Mouse (Mus musculus) embryonic facial prominence, embryonic 14.5 days (tissue): ENCODE measurements around the gene Gm20518. TPM values are rescaled to one million over a fixed set of nuclear protein-coding genes. Genes with fewer than 3 reads are reported as not detected.
A peak's percentile ranks its signal among the peaks of the same experiment; 100 is the strongest.

Experiments
- ATAC-seq: fragments of 200-750 bp; cut with Nextera tagmentation; 2 replicates; pipeline ENCODE4 v1.8.0; 2017; ENCODE audit warnings: low read depth, moderate number of reproducible peaks, moderate TSS enrichment
- DNase-seq: peaks from one replicate; pipeline ENCODE4 v3.0.0-alpha.2; 2015; ENCODE audit warnings: low spot score
- H3K27ac ChIP-seq: fragments of 300-500 bp; sonication (generic); replicated peaks from 2 replicates; pipeline ENCODE4 v1.5.1; 2014; ENCODE audit warnings: low read depth, mild to moderate bottlenecking, low read length, moderate library complexity
- H3K27me3 ChIP-seq: fragments of 300-500 bp; sonication (generic); replicated peaks from 2 replicates; pipeline ENCODE4 v1.6.1; 2014; ENCODE audit warnings: low read length; ENCODE audit not compliant: control insufficient read depth, insufficient read depth
- H3K36me3 ChIP-seq: fragments of 300-500 bp; sonication (generic); 2 replicates; pipeline ENCODE4 v1.6.1; 2014; ENCODE audit warnings: low read length, mixed read lengths; ENCODE audit not compliant: control insufficient read depth, insufficient read depth
- H3K4me1 ChIP-seq: fragments of 300-500 bp; sonication (generic); 2 replicates; pipeline ENCODE4 v1.6.1; 2014; ENCODE audit warnings: antibody characterized with exemption, low read length; ENCODE audit not compliant: control insufficient read depth, insufficient read depth
- H3K4me2 ChIP-seq: fragments of 300-500 bp; sonication (generic); 2 replicates; pipeline ENCODE4 v1.6.1; 2014; ENCODE audit warnings: low read depth, mild to moderate bottlenecking, low read length, moderate library complexity, mixed read lengths
- H3K4me3 ChIP-seq: fragments of 300-500 bp; sonication (generic); 2 replicates; pipeline ENCODE4 v1.5.1; 2014; ENCODE audit warnings: low read depth, mild to moderate bottlenecking, low read length
- H3K9ac ChIP-seq: fragments of 300-500 bp; sonication (generic); 2 replicates; pipeline ENCODE4 v1.6.1; 2014; ENCODE audit warnings: low read depth, mild to moderate bottlenecking, low read length, moderate library complexity, mixed read lengths
- H3K9me3 ChIP-seq: fragments of 300-500 bp; sonication (generic); 2 replicates; pipeline ENCODE4 v1.6.1; 2016; ENCODE audit warnings: low read length; ENCODE audit not compliant: control insufficient read depth
- whole genome bisulfite sequencing: fragments of 180-500 bp; shearing (Covaris S2); extraction: QIAGEN DNeasy Blood & Tissue Kit; methylation state at CpG from one replicate; pipeline ENCODE4 v1.1.7; 2014; 5-methylcytosine and 5-hydroxymethylcytosine counted together
- polyA plus RNA-seq: library from polyadenylated mRNA; unstranded; fragments of >200 nt; fragmentation: Nextera tagmentation; extraction: Ambion mirVana; gene quantifications from 2 replicates; pipeline ENCODE4 v1.2.1, GENCODE M21; 2014

Gm20518 gene
- 0.12 and 0.19 TPM in 2 replicates for polyA plus RNA-seq

GRCm38 (mm10) chr16:17891567-17891959 is at the start of gene Gm20518:
Gm20518 (minus strand) TSS chr16:17891671.
- Histone ChIP-seq H3K4me2 (peak within 1 kb of the TSS; percentile 65), H3K36me3 (no peaks in the 10 kb centered on the region), H3K27ac (peak within 1 kb of the TSS; percentile 95), H3K27me3 (no peaks in the 10 kb centered on the region), H3K9me3 (no peaks in the 10 kb centered on the region), H3K4me1 (peaks cover 20% of the 10 kb centered on the region), H3K9ac (peak within 1 kb of the TSS; percentile 98), H3K4me3 (peak within 1 kb of the TSS; percentile 76)
- peak; percentile 99 for DNase-seq
- under 1% methylated on average over 11 of the region's 38 CpGs for WGBS
- ATAC-seq: peak; percentile 97

- no peaks in the 10 kb centered on the region for H3K4me1 ChIP-seq
- 56% methylated on average over 9 of the region's 9 CpGs for WGBS
These were observed 47.8 kb upstream of the Gm20518 start for GRCm38 (mm10) chr16:17939255-17939751.

GRCm38 (mm10) chr16:17938821-17939220 is 47.4 kb upstream of the Gm20518 start:
- Histone ChIP-seq H3K27me3 (no peaks in the 10 kb centered on the region), H3K4me1 (no peaks in the 10 kb centered on the region), H3K27ac (no peak overlapping the region), H3K9ac (no peak overlapping the region), H3K4me3 (no peak overlapping the region), H3K36me3 (no peaks in the 10 kb centered on the region), H3K4me2 (no peak overlapping the region), H3K9me3 (no peaks in the 10 kb centered on the region)
- WGBS: 10% methylated on average over 7 of the region's 7 CpGs
- ATAC-seq: peak; percentile 90
- DNase-seq: peak; percentile 56

More at GRCm38 (mm10) chr16:17939255-17939751, 47.8 kb upstream of the Gm20518 start:
- Histone ChIP-seq H3K9ac (no peak overlapping the region), H3K27me3 (no peaks in the 10 kb centered on the region), H3K27ac (no peak overlapping the region), H3K4me2 (no peak overlapping the region), H3K4me3 (no peak overlapping the region), H3K9me3 (no peaks in the 10 kb centered on the region), H3K36me3 (no peaks in the 10 kb centered on the region)
- DNase-seq (no peak), ATAC-seq (peak; percentile 22; the same call in 1 of the 2 replicates)

GRCm38 (mm10) chr16:17938187-17938586 is 46.7 kb upstream of the Gm20518 start:
- Histone ChIP-seq H3K9me3 (no peaks in the 10 kb centered on the region), H3K9ac (no peak overlapping the region), H3K27ac (no peak overlapping the region), H3K4me3 (no peak overlapping the region), H3K36me3 (no peaks in the 10 kb centered on the region), H3K4me1 (no peaks in the 10 kb centered on the region), H3K27me3 (no peaks in the 10 kb centered on the region), H3K4me2 (no peak overlapping the region)
- DNase-seq (no peak), ATAC-seq (no peak)
- 90% methylated on average over 7 of the region's 7 CpGs for WGBS

- Histone ChIP-seq H3K4me3 (no peak overlapping the region), H3K9me3 (no peaks in the 10 kb centered on the region), H3K27ac (no peak overlapping the region), H3K36me3 (no peaks in the 10 kb centered on the region), H3K4me1 (no peaks in the 10 kb centered on the region), H3K4me2 (no peak overlapping the region), H3K9ac (no peak overlapping the region), H3K27me3 (no peaks in the 10 kb centered on the region)
- ATAC-seq (no peak), DNase-seq (no peak)
- 76% methylated on average over 10 of the region's 10 CpGs for WGBS
These were observed 45.3 kb upstream of the Gm20518 start for GRCm38 (mm10) chr16:17936776-17937175.

- H3K9ac ChIP-seq: no peak overlapping the region
- no peaks in the 10 kb centered on the region for H3K9me3 ChIP-seq
- H3K27ac ChIP-seq: no peak overlapping the region
- no peak overlapping the region for H3K4me3 ChIP-seq
- H3K27me3 ChIP-seq: no peaks in the 10 kb centered on the region
- 57% methylated on average over 3 of the region's 3 CpGs for WGBS
- ATAC-seq (no peak), DNase-seq (no peak)
- H3K36me3 ChIP-seq: no peaks in the 10 kb centered on the region
- H3K4me2 ChIP-seq: no peak overlapping the region
- H3K4me1 ChIP-seq: no peaks in the 10 kb centered on the region
These were observed 43.0 kb upstream of the Gm20518 start for GRCm38 (mm10) chr16:17934445-17934910.

- Histone ChIP-seq H3K4me2 (no peak overlapping the region), H3K4me3 (no peak overlapping the region), H3K4me1 (no peaks in the 10 kb centered on the region), H3K9me3 (no peaks in the 10 kb centered on the region), H3K36me3 (no peaks in the 10 kb centered on the region), H3K27ac (no peak overlapping the region), H3K27me3 (no peaks in the 10 kb centered on the region), H3K9ac (no peak overlapping the region)
- 68% methylated on average over 9 of the region's 9 CpGs for WGBS
- ATAC-seq (no peak), DNase-seq (no peak)
These were observed 42.3 kb upstream of the Gm20518 start for GRCm38 (mm10) chr16:17933594-17934444.

GRCm38 (mm10) chr16:17931906-17932460 is 40.5 kb upstream of the Gm20518 start:
- no peak overlapping the region for H3K27ac ChIP-seq
- ATAC-seq: no peak
- H3K36me3 ChIP-seq: no peaks in the 10 kb centered on the region
- H3K4me3 ChIP-seq: no peak overlapping the region
- H3K27me3 ChIP-seq: no peaks in the 10 kb centered on the region
- peaks cover 3% of the 10 kb centered on the region for H3K4me1 ChIP-seq
- no peak for DNase-seq
- H3K9me3 ChIP-seq: no peaks in the 10 kb centered on the region
- no peak overlapping the region for H3K4me2 ChIP-seq
- H3K9ac ChIP-seq: no peak overlapping the region
- WGBS: 77% methylated on average over 5 of the region's 5 CpGs
